Mouse (Mus musculus): Measurements from ENCODE around the gene Ppox. TPM values are rescaled to one million over a fixed set of nuclear protein-coding genes. Genes with fewer than 3 reads are reported as not detected.

The Ppox gene
- polyA plus RNA-seq, 1 experiment from 2014 or later, result 68.0 TPM

DNA sequence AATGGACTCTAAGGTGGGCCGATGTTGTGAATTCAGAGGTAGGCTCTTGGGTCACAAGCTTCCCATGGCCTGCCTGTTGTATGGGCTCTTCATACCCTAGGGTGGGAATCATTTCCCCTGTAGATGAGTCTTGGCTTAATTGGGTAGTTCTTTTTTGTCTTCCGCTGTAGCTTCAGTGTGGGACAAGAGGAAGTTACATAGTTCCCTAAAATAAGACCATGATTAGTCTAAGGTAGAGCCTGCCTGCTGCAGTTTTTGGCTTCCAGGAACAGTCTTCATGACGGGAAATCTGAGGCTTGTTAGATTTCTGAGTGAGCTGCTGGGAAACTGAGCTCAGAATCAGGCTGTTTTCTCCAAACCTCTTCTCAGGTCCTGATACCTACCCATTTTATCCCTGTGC is 8.9 kb downstream of the Ppox start:
- no peak for ATAC-seq (ENCODE audit: low FRiP score)
- no peaks in the 10 kb centered on the region for H3K9me3 ChIP-seq
- H3K4me1 ChIP-seq, result peaks cover 17% of the 10 kb centered on the region
- H3K27ac ChIP-seq, result no peak overlapping the region
- 0 out of 2 replicates have a peak overlapping the region, but pooled peaks have one; percentile 98 for H3K4me2 ChIP-seq
- 95% methylated on average over 3 of the region's 3 CpGs for WGBS
- H3K4me3 ChIP-seq (replicated peaks), result no peak overlapping the region
- no peaks in the 10 kb centered on the region for H3K27me3 ChIP-seq
- H3K36me3 ChIP-seq (replicated peaks), result peaks cover 52% of the 10 kb centered on the region
- H3K9ac ChIP-seq, result no peak overlapping the region

DNA sequence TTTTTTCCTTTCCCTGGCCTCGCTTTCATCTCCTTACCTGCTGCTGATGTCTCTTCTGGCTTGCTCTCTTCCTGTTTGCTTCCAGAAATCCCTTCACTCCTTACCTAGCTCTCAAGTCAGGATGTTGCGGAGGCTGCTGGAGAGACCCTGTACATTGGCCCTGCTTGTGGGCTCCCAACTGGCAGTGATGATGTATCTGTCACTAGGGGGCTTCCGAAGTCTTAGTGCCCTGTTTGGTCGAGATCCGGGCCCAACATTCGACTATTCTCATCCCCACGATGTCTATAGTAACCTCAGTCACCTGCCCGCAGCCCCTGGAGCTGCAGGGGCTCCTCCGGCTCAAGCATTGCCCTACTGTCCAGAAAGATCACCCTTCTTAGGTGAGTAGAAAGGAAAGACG is 9.4 kb downstream of the Ppox start:
- Histone ChIP-seq H3K36me3 (replicated peaks) (peaks cover 47% of the 10 kb centered on the region), H3K9ac (no peak overlapping the region), H3K4me2 (peak overlapping the region; percentile 98; the same call in 1 of the 2 replicates), H3K4me3 (replicated peaks) (no peak overlapping the region), H3K27ac (no peak overlapping the region), H3K4me1 (peaks cover 17% of the 10 kb centered on the region), H3K9me3 (no peaks in the 10 kb centered on the region), H3K27me3 (no peaks in the 10 kb centered on the region)
- 81% methylated on average over 10 of the region's 10 CpGs for WGBS
- no peak for ATAC-seq (ENCODE audit: low FRiP score)

DNA sequence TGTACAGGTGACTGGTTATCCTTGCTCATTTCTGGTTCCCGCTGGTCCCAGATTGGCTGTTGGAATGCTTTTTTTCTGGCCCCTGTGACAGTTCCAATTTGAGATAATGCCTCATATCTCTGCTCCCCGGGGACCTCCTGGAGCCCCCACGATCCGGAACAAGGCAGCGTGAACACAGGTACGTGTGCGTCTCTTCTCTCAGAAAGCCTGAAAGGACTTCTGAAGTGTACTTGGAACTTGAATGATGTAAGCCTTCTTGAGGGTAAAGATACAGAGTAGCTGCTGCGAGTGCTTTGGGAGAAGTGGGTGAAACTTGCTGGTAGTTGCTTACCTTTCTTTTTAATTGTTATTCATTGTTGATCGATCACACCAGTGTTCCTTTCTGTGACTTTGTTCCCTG is 9.8 kb downstream of the Ppox start:
- H3K27me3 ChIP-seq, result no peaks in the 10 kb centered on the region

DNA sequence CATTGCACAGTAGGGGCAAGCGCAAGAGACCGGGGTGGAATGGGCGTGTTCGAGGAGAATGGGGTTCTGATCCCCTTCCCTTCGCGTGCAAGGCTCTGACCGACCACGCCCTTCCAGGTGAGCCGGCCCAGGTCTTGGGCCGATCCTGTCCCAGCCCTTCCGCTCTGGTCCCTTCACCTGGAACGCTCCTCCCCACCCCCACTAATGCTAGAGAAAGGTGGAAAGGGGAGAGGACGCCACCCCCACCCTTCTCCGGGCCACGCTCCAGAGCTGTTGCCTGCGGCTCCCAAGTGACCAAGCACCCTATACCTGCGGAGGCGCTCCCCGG is 10.4 kb downstream of the Ppox start:
- peak overlapping the region; percentile 84 for H3K9ac ChIP-seq
- peak overlapping the region; percentile 98 for H3K4me2 ChIP-seq
- H3K36me3 ChIP-seq (replicated peaks), result peaks cover 37% of the 10 kb centered on the region
- H3K9me3 ChIP-seq, result no peaks in the 10 kb centered on the region
- 0 out of 2 replicates have a peak overlapping the region, but pooled peaks have one; percentile 51 for H3K27ac ChIP-seq
- peak; percentile 69 for ATAC-seq (ENCODE audit: low FRiP score)
- peaks cover 17% of the 10 kb centered on the region for H3K4me1 ChIP-seq
- 0 out of 2 replicates have a peak, but pooled peaks cover 3% of the 10 kb centered on the region for H3K27me3 ChIP-seq
- peak overlapping the region; percentile 77 for H3K4me3 ChIP-seq (replicated peaks)
- WGBS, result under 1% methylated on average over 19 of the region's 19 CpGs

More for the DNA sequence above, 9.8 kb downstream of the Ppox start:
- H3K4me3 ChIP-seq (replicated peaks), result peak overlapping the region; percentile 77
- no peak overlapping the region for H3K27ac ChIP-seq
- peaks cover 17% of the 10 kb centered on the region for H3K4me1 ChIP-seq
- H3K9me3 ChIP-seq, result no peaks in the 10 kb centered on the region
- H3K4me2 ChIP-seq, result peak overlapping the region; percentile 98
- peak overlapping the region; percentile 84 for H3K9ac ChIP-seq
- H3K36me3 ChIP-seq (replicated peaks), result peaks cover 43% of the 10 kb centered on the region
- ATAC-seq (ENCODE audit: low FRiP score), result no peak
- 59% methylated on average over 9 of the region's 9 CpGs for WGBS

GRCm38 (mm10) chr1:171269848-171270572 is 11.0 kb downstream of the Ppox start, which contains the start of gene B4galt3:
B4galt3 (plus strand) TSS chr1:171270328.
- Histone ChIP-seq H3K27ac (peak within 1 kb of the TSS; percentile 51), H3K9me3 (no peaks in the 10 kb centered on the region), H3K36me3 (replicated peaks) (peaks cover 31% of the 10 kb centered on the region), H3K4me2 (peak within 1 kb of the TSS; percentile 98), H3K27me3 (0 out of 2 replicates have a peak, but pooled peaks cover 3% of the 10 kb centered on the region), H3K9ac (peak within 1 kb of the TSS; percentile 84), H3K4me1 (peaks cover 17% of the 10 kb centered on the region), H3K4me3 (replicated peaks) (peak within 1 kb of the TSS; percentile 77)
- ATAC-seq (ENCODE audit: low FRiP score), result peak; percentile 97
- WGBS, result 3% methylated on average over 36 of the region's 36 CpGs

GRCm38 (mm10) chr1:171268341-171268740 is 12.6 kb downstream of the Ppox start:
- H3K27me3 ChIP-seq, result 0 out of 2 replicates have a peak, but pooled peaks cover 3% of the 10 kb centered on the region
- no peak overlapping the region for H3K27ac ChIP-seq
- ATAC-seq (ENCODE audit: low FRiP score), result no peak
- no peak overlapping the region for H3K4me3 ChIP-seq (replicated peaks)
- H3K36me3 ChIP-seq (replicated peaks), result peaks cover 15% of the 10 kb centered on the region
- no peaks in the 10 kb centered on the region for H3K9me3 ChIP-seq
- H3K4me2 ChIP-seq, result no peak overlapping the region
- H3K9ac ChIP-seq, result no peak overlapping the region
- WGBS, result 57% methylated on average over 1 of the region's 1 CpGs
- peaks cover 22% of the 10 kb centered on the region for H3K4me1 ChIP-seq

- Histone ChIP-seq H3K9me3 (no peaks in the 10 kb centered on the region), H3K4me1 (peaks cover 29% of the 10 kb centered on the region), H3K9ac (no peak overlapping the region), H3K27ac (no peak overlapping the region), H3K36me3 (replicated peaks) (no peaks in the 10 kb centered on the region), H3K4me3 (replicated peaks) (no peak overlapping the region), H3K4me2 (no peak overlapping the region), H3K27me3 (0 out of 2 replicates have a peak, but pooled peaks cover 3% of the 10 kb centered on the region)
- no peak for ATAC-seq (ENCODE audit: low FRiP score)
- WGBS, result 75% methylated on average over 4 of the region's 4 CpGs
These were observed 14.8 kb downstream of the Ppox start for GRCm38 (mm10) chr1:171265971-171266744.

GRCm38 (mm10) chr1:171263666-171264461 is 17.1 kb downstream of the Ppox start:
- Histone ChIP-seq H3K36me3 (replicated peaks) (no peaks in the 10 kb centered on the region), H3K4me1 (peaks cover 18% of the 10 kb centered on the region), H3K9ac (no peak overlapping the region), H3K4me2 (peak overlapping the region; percentile 48; the same call in 1 of the 2 replicates), H3K9me3 (no peaks in the 10 kb centered on the region), H3K27ac (peak overlapping the region; percentile 75), H3K4me3 (replicated peaks) (no peak overlapping the region), H3K27me3 (peaks cover 8% of the 10 kb centered on the region; the same call in 1 of the 2 replicates)
- WGBS, result 79% methylated on average over 3 of the region's 3 CpGs
- peak; percentile 4; the same call in 1 of the 2 replicates for ATAC-seq (ENCODE audit: low FRiP score)

DNA sequence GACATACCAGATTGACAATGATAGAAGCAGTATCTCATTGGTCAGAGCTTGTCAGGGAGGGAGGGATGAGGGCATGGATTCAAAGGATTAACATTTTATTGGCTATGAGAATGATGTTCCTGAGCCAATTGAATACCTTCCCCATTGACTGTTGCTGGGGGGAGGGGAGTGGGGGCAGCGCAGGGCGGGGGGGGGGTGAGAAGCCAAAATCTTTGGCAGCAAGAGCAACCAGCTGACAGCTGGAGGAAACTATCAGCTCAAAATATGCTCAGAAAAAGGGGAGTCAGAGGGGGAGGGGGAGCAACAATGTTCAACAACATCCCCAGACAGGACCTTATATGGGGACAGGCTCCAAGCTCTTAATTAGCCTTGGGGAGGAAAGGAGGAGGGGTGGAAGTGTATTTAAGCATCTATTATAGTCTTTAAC is 17.8 kb downstream of the Ppox start:
- H3K4me3 ChIP-seq (replicated peaks), result peak overlapping the region; percentile 28
- H3K27me3 ChIP-seq, result peaks cover 8% of the 10 kb centered on the region; the same call in 1 of the 2 replicates
- peak overlapping the region; percentile 48 for H3K4me2 ChIP-seq
- peak overlapping the region; percentile 78; the same call in 1 of the 2 replicates for H3K27ac ChIP-seq
- peak; percentile 89 for ATAC-seq (ENCODE audit: low FRiP score)
- H3K4me1 ChIP-seq, result peaks cover 18% of the 10 kb centered on the region
- no peaks in the 10 kb centered on the region for H3K36me3 ChIP-seq (replicated peaks)
- H3K9me3 ChIP-seq, result no peaks in the 10 kb centered on the region
- H3K9ac ChIP-seq, result peak overlapping the region; percentile 29; the same call in 1 of the 2 replicates
- 0% methylated on average over 2 of the region's 2 CpGs for WGBS

DNA sequence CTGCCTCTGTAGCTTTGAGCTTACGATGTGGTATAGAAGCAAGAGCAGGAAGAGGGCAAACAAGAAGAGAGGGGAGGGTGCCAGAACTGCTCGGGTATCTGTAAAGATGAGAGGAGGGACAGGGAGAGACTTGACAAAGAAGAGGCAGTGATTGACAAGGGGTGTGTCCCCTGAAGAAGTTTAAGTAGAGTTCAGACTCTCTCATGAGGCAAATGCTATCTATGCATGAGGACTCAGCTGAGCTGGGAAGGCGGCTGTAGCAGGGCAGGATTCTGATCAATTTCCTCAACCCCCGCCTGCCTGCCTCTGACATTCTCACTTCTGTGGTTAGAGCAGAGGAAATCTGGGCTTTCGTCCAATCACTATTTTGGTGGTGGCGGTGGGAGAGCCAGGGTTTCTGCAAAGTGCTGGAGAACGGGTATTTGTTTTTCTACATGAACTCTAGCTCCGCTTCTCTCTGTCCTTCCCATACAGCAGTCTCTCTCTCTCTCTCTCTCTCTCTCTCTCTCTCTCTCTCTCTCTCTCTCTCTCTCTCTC is 18.3 kb downstream of the Ppox start:
- Histone ChIP-seq H3K4me3 (replicated peaks) (peak overlapping the region; percentile 28), H3K27ac (peak overlapping the region; percentile 78), H3K27me3 (peaks cover 8% of the 10 kb centered on the region; the same call in 1 of the 2 replicates), H3K4me2 (peak overlapping the region; percentile 48), H3K9me3 (no peaks in the 10 kb centered on the region), H3K9ac (peak overlapping the region; percentile 29; the same call in 1 of the 2 replicates), H3K4me1 (peaks cover 18% of the 10 kb centered on the region), H3K36me3 (replicated peaks) (no peaks in the 10 kb centered on the region)
- WGBS, result 6% methylated on average over 8 of the region's 8 CpGs
- ATAC-seq (ENCODE audit: low FRiP score), result peak; percentile 71

DNA sequence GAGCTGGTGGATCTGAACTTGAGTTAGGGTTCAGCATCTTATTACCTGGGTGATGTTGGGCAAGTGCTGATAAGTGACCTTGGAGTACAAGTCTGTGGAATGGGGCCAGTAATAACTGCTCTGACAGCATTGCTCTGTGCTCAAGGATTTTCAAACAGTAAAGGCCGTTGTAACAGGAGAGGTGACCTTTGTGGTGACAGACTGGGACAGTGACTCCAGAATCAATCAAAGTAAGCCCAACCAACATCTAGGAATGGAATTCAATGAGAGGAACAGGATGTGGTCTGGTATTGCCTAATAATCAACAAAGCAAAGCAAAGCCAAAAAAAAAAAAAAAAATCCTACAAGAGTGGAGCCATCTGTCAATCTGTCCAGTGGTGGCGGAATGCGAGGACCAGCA is 20.7 kb downstream of the Ppox start:
- WGBS, result 87% methylated on average over 3 of the region's 3 CpGs
- Histone ChIP-seq H3K4me1 (peaks cover 18% of the 10 kb centered on the region), H3K9ac (no peak overlapping the region), H3K36me3 (replicated peaks) (no peaks in the 10 kb centered on the region), H3K27ac (no peak overlapping the region), H3K4me3 (replicated peaks) (no peak overlapping the region), H3K4me2 (no peak overlapping the region), H3K9me3 (no peaks in the 10 kb centered on the region), H3K27me3 (peaks cover 4% of the 10 kb centered on the region; the same call in 1 of the 2 replicates)
- no peak for ATAC-seq (ENCODE audit: low FRiP score)
